Mouse (Mus musculus) thymus, postnatal 36 days (tissue): ENCODE results near the gene Phkg2.
"Not testable (repeated sequence)": the region's sequence is repeated elsewhere in the genome, so short reads cannot be mapped to it uniquely, and the experiment has no call there.

Experiments used
- DNase-seq, 2 experiments: peaks; one replicate each; pipeline ENCODE4 v3.0.0; 2022; ENCODE audit warnings: mixed read lengths in 2 of 2

Gene Phkg2

GRCm38 (mm10) chr7:127604256-127604655 lies 31.1 kb downstream of the Phkg2 start:
- no peak for DNase-seq

DNA sequence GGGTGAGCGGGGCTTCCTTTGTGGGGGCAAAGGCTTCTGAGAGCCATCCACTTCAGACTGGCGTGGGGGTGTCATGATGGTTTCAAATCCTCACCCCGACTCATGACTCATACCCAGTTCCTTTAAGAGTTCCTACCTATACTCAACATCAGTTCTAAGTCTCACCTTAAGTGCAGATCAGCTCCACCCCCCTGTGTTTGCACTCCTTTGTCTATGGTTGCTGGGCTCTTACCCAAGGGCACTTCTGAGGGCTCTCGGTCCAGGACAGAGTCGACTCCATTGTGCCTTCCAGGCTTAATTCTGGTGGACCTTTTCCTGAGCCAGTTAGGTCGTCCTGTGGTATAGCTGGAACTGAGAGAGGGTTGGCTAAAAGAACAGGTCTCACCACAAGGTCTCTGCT lies 34.0 kb downstream of the Phkg2 start:
- no peak for DNase-seq

- DNase-seq = no peak
Observed at GRCm38 (mm10) chr7:127611011-127611410, 37.9 kb downstream of the Phkg2 start.

- DNase-seq = no peak
Observed at GRCm38 (mm10) chr7:127611561-127611960, 38.4 kb downstream of the Phkg2 start.

DNA sequence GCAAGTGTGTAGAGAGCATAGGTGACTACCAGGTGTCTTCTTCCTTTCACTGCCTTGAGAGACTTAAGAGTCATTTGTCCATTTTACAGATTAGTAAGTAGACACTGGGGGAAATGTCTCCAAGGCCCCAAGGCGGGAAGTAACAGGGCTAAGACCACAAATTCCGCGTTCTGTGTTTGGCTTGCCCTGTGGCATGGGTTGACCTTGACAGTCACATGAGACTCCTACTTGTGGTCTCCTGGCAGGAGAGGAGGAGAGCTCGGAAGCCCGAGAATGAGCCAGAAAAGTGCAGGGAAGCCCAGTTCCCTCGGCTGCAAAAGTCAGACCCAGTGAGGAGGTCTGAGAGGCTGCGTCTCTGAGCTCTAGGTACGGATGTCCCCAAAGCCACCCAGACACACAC lies 40.4 kb downstream of the Phkg2 start:
- no peak for DNase-seq

DNA sequence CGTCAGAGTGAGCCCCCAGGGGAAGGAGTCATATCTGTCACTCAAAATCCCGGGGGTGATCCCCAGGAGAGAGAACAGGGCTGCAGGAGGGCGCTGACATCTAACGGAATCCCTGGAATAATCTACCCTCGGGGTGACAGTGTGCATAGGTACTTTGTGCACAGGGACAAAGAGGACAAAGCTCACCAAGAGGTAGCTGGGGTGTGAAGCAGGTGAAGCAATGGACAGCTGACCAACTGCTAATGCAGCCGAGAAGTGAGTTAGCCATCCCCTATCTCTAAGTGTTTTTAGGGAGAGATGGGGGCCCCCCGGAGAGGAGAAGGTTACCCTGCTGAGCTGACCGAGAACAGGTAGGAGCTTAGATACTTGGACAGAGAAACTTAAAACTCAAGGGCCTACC lies 41.0 kb downstream of the Phkg2 start:
- DNase-seq = no peak

GRCm38 (mm10) chr7:127614511-127614890 lies 41.4 kb downstream of the Phkg2 start:
- peak; percentile 54 to 71 for DNase-seq

DNA sequence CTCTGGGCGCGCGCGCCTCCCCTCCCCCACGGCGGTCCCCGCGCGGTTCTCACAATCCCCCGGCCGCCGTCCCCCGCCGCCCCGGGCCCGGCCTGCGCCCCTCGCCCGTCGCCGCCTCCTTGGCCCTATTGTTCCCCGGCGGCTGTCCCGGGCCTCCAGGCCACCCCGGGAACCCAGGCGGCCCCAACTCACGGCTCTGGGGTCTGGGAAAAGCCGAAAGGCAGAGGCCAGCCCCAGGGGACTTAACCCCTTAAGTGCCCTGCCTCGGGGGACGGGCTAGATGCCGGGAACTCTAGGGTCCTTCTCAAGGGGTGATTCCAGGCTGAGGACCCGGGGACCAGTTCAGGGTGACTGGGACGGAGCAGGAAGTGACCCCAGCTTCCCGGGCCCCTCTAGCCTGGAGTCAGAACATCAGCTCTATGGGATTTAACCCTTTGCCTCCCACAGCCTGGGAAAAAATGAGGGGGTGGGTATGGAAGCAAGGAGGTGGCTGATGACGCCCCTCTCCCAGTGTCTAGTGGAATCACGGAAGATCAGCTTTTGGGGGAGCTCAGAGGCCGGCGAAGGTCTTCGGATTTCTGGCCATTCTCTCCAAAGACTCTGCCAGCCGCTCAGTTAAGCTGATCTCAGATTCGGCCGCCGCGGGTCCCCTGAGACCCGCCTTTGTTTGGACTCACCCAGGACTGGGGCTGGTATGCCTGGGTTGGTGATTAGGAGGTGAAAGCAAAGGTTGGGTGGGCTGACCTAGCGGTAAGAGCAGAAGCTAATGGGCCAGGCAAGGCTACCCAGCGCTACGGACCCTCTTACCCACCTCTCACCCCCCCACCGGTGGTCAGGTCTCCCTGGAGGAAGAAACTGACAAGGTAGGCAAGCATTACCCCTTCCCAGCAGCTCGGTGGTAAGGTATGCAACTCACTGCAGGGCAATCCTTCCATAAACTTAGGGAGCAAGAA lies 42.0 kb downstream of the Phkg2 start, which contains the start of gene Zfp629:
TSS of gene Zfp629 (minus strand) at position 907 of the 953 bp plus-strand sequence.
- peak; percentile 63 to 70 for DNase-seq

- peak; percentile 46 to 50 for DNase-seq
Observed at GRCm38 (mm10) chr7:127616336-127616735, 43.2 kb downstream of the Phkg2 start.

GRCm38 (mm10) chr7:127616881-127617280 lies 43.7 kb downstream of the Phkg2 start:
- DNase-seq = no peak

- peak; percentile 55 to 69 for DNase-seq
Observed at GRCm38 (mm10) chr7:127617962-127618361, 44.8 kb downstream of the Phkg2 start.

DNA sequence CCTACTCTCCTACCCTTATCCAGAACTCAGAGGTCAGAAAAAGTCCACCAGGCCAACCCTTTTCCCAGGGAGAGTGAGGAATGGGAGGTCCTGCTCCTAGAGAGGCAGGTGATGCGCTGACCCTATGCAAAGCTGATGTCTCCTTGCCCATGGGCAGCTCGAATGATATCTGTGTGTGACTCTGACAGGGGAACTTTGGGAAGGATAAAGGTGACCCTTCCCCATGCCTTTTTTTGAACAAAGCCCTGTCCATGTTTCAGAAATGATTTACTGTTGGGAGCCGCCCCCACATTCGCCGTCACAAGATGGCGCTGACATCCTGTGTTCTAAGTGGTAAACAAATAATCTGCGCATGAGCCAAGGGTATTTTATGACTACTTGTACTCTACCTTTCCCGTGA lies 45.3 kb downstream of the Phkg2 start:
- not testable (repeated sequence) for DNase-seq

- no peak for DNase-seq
Observed at GRCm38 (mm10) chr7:127626039-127626438, 52.9 kb downstream of the Phkg2 start.

- DNase-seq = no peak
Observed at GRCm38 (mm10) chr7:127626471-127626870, 53.3 kb downstream of the Phkg2 start.

DNA sequence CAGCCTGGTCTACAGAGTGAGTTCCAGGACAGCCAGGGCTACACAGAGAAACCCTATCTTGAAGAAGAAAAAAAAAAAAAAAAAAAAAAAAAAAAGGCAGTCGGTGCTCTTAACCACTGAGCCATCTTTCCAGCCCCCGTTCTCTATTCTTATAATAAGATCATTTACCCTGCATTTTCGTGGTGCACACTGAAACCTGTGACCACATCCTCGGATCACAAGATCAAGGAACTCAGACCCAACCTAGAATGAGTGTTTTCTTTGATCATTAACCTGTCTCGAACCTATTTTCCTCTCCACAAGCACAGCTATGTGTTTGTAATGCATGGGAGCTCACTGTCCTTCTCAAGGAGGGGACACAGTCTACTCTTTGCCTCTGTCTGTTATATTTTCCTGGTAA lies 55.5 kb downstream of the Phkg2 start:
- DNase-seq = peak in 1 of 2 experiments; percentile 29

DNA sequence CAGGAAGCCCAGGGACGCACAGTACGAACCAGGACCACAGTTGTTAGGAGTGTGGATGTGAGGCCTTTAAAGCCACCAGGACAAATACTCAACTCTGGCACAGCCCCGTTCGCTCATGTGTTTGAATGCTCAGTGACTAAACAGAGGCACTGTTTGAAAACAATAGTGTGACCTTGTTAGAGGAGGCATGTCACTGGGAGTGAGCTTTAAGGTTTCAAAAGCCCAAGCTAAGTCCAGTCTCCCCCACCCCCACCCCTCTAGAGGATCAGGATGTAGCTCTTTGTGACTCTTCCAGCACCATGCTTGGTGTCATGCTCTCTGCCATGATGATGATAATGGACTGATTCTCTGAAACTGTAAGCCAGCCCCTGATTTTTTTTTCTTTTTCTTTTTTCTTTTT lies 58.3 kb downstream of the Phkg2 start:
- no peak for DNase-seq
